Mouse (Mus musculus): ENCODE measurements around the gene Smim6. TPM values are rescaled to one million over a fixed set of nuclear protein-coding genes. Genes with fewer than 3 reads are reported as not detected.

The Smim6 gene
- polyA plus RNA-seq, 1 experiment from 2014 or later: 1.1 TPM

GRCm38 (mm10) chr11:115888020-115888419 lies 23.8 kb upstream of the Smim6 start:
- H3K9me3 ChIP-seq: no peaks in the 10 kb centered on the region
- no peak overlapping the region for H3K4me2 ChIP-seq
- H3K4me1 ChIP-seq: no peaks in the 10 kb centered on the region
- no peak overlapping the region for H3K27ac ChIP-seq
- no peak overlapping the region for H3K4me3 ChIP-seq (replicated peaks)
- no peak for ATAC-seq (ENCODE audit: low FRiP score)
- H3K9ac ChIP-seq: no peak overlapping the region
- WGBS: 89% methylated on average over 5 of the region's 5 CpGs
- H3K27me3 ChIP-seq: peaks cover 11% of the 10 kb centered on the region
- peaks cover 12% of the 10 kb centered on the region for H3K36me3 ChIP-seq (replicated peaks)

DNA sequence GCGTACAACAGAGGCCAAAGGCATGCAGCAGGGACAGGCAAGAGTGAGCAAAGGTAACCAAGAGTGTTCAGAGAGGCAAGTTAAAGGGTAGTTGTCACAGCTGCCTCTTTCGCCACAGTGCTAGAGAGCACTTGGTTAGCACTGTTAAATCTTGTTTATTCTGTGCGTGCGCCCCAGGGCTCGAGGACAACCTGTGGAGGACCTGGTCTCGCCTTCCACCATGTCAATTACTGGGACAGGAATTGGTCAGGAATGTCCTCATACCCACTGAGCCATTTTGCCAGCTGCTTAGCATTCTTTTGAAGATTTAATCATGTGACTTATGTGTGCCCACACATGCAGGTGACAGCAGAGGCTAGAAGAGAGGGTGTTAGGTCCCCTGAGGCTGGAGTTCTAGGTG lies 22.7 kb upstream of the Smim6 start:
- H3K4me1 ChIP-seq: no peaks in the 10 kb centered on the region
- WGBS: 81% methylated on average over 6 of the region's 6 CpGs
- H3K36me3 ChIP-seq (replicated peaks): peaks cover 23% of the 10 kb centered on the region

GRCm38 (mm10) chr11:115892213-115892612 lies 19.6 kb upstream of the Smim6 start:
- peaks cover 49% of the 10 kb centered on the region for H3K36me3 ChIP-seq (replicated peaks)
- H3K4me3 ChIP-seq (replicated peaks): no peak overlapping the region
- WGBS: 64% methylated on average over 6 of the region's 6 CpGs
- no peaks in the 10 kb centered on the region for H3K4me1 ChIP-seq
- no peaks in the 10 kb centered on the region for H3K27me3 ChIP-seq
- no peak for ATAC-seq (ENCODE audit: low FRiP score)
- no peak overlapping the region for H3K27ac ChIP-seq
- H3K9me3 ChIP-seq: no peaks in the 10 kb centered on the region
- H3K9ac ChIP-seq: no peak overlapping the region
- H3K4me2 ChIP-seq: no peak overlapping the region

More for the DNA sequence above, 22.7 kb upstream of the Smim6 start:
- ATAC-seq (ENCODE audit: low FRiP score): no peak
- Histone ChIP-seq H3K9ac (no peak overlapping the region), H3K4me3 (replicated peaks) (no peak overlapping the region), H3K27me3 (peaks cover 2% of the 10 kb centered on the region), H3K9me3 (no peaks in the 10 kb centered on the region), H3K4me2 (no peak overlapping the region), H3K27ac (no peak overlapping the region)

GRCm38 (mm10) chr11:115893071-115893470 lies 18.7 kb upstream of the Smim6 start:
- Histone ChIP-seq H3K36me3 (replicated peaks) (peaks cover 49% of the 10 kb centered on the region), H3K4me2 (no peak overlapping the region), H3K9me3 (no peaks in the 10 kb centered on the region), H3K4me3 (replicated peaks) (no peak overlapping the region), H3K27me3 (no peaks in the 10 kb centered on the region), H3K27ac (no peak overlapping the region), H3K9ac (no peak overlapping the region), H3K4me1 (no peaks in the 10 kb centered on the region)
- 90% methylated on average over 9 of the region's 9 CpGs for WGBS
- ATAC-seq (ENCODE audit: low FRiP score): no peak

GRCm38 (mm10) chr11:115894755-115895520 lies 16.9 kb upstream of the Smim6 start:
- peaks cover 5% of the 10 kb centered on the region for H3K4me1 ChIP-seq
- peaks cover 49% of the 10 kb centered on the region for H3K36me3 ChIP-seq (replicated peaks)
- 77% methylated on average over 14 of the region's 14 CpGs for WGBS
- no peak overlapping the region for H3K4me3 ChIP-seq (replicated peaks)
- no peak overlapping the region for H3K9ac ChIP-seq
- H3K27ac ChIP-seq: no peak overlapping the region
- no peak for ATAC-seq (ENCODE audit: low FRiP score)
- no peak overlapping the region for H3K4me2 ChIP-seq
- H3K27me3 ChIP-seq: no peaks in the 10 kb centered on the region
- no peaks in the 10 kb centered on the region for H3K9me3 ChIP-seq

GRCm38 (mm10) chr11:115898446-115898845 lies 13.4 kb upstream of the Smim6 start:
- Histone ChIP-seq H3K4me3 (replicated peaks) (no peak overlapping the region), H3K27ac (no peak overlapping the region), H3K9ac (no peak overlapping the region), H3K27me3 (no peaks in the 10 kb centered on the region), H3K9me3 (no peaks in the 10 kb centered on the region), H3K4me1 (peaks cover 13% of the 10 kb centered on the region), H3K4me2 (no peak overlapping the region), H3K36me3 (replicated peaks) (peaks cover 33% of the 10 kb centered on the region)
- WGBS: 96% methylated on average over 7 of the region's 7 CpGs
- no peak for ATAC-seq (ENCODE audit: low FRiP score)

- no peak overlapping the region for H3K4me3 ChIP-seq (replicated peaks)
- peaks cover 13% of the 10 kb centered on the region for H3K4me1 ChIP-seq
- H3K36me3 ChIP-seq (replicated peaks): peaks cover 29% of the 10 kb centered on the region
- 29% methylated on average over 4 of the region's 4 CpGs for WGBS
- H3K4me2 ChIP-seq: no peak overlapping the region
- no peak overlapping the region for H3K27ac ChIP-seq
- ATAC-seq (ENCODE audit: low FRiP score): no peak
- no peaks in the 10 kb centered on the region for H3K9me3 ChIP-seq
- no peak overlapping the region for H3K9ac ChIP-seq
- H3K27me3 ChIP-seq: no peaks in the 10 kb centered on the region
These were observed 12.9 kb upstream of the Smim6 start for GRCm38 (mm10) chr11:115898886-115899285.

GRCm38 (mm10) chr11:115899486-115900266 lies 12.1 kb upstream of the Smim6 start, which contains the start of gene Smim5:
Smim5 (plus strand) TSS chr11:115899966.
- H3K27me3 ChIP-seq: no peaks in the 10 kb centered on the region
- no peak within 1 kb of the TSS for H3K4me3 ChIP-seq (replicated peaks)
- no peak within 1 kb of the TSS for H3K4me2 ChIP-seq
- peaks cover 23% of the 10 kb centered on the region for H3K36me3 ChIP-seq (replicated peaks)
- peaks cover 13% of the 10 kb centered on the region for H3K4me1 ChIP-seq
- H3K9ac ChIP-seq: 0 out of 2 replicates have a peak within 1 kb of the TSS, but pooled peaks have one; percentile 25
- no peak for ATAC-seq (ENCODE audit: low FRiP score)
- WGBS: 31% methylated on average over 16 of the region's 16 CpGs
- H3K9me3 ChIP-seq: no peaks in the 10 kb centered on the region
- H3K27ac ChIP-seq: 0 out of 2 replicates have a peak within 1 kb of the TSS, but pooled peaks have one; percentile 9

DNA sequence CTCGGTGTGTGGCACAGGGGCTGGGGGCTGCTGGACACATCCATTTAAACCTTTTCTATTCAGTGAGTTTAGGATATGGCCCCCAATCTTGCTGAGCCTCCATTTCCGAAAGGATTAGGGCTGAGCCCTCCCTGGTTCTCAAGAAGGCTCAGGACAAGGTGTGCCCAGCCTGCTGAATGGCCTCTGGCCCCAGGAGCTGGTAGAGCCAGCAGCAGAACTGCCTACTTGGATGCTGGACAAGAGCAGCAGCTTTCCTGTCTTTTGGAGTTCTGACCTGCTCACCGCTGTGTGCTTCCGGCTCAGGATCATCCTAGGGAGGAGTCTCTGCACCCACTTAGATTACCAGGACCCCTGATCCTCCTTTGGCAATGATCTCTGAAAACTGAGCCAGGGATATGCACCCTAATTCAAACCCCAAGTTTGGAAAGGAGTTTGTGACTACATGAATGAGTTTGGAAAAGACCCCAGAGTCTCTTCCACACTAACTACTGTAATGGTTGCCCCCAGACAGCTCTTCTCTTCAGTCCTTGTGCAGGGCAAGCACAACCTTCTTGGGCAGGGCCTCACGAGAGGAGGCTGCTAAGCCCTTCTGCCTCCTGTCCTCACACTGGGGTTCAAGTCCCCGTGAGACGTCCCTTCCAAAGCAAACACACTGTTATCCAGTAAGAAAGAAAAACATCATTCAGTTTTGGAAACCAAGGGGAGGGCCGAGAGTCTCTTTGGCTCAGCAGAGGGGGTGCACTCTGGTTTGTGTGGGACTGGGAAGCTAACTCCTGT lies 11.1 kb upstream of the Smim6 start:
- no peak overlapping the region for H3K4me3 ChIP-seq (replicated peaks)
- WGBS: 77% methylated on average over 8 of the region's 8 CpGs
- ATAC-seq (ENCODE audit: low FRiP score): no peak
- 0 out of 2 replicates have a peak overlapping the region, but pooled peaks have one; percentile 25 for H3K9ac ChIP-seq
- H3K36me3 ChIP-seq (replicated peaks): peaks cover 16% of the 10 kb centered on the region
- no peaks in the 10 kb centered on the region for H3K27me3 ChIP-seq
- H3K27ac ChIP-seq: 0 out of 2 replicates have a peak overlapping the region, but pooled peaks have one; percentile 9
- H3K4me1 ChIP-seq: peaks cover 13% of the 10 kb centered on the region
- no peak overlapping the region for H3K4me2 ChIP-seq
- H3K9me3 ChIP-seq: no peaks in the 10 kb centered on the region

GRCm38 (mm10) chr11:115901338-115902161 lies 10.3 kb upstream of the Smim6 start:
- H3K36me3 ChIP-seq (replicated peaks): peaks cover 9% of the 10 kb centered on the region
- H3K4me3 ChIP-seq (replicated peaks): no peak overlapping the region
- peaks cover 13% of the 10 kb centered on the region for H3K4me1 ChIP-seq
- no peaks in the 10 kb centered on the region for H3K9me3 ChIP-seq
- H3K4me2 ChIP-seq: no peak overlapping the region
- no peak for ATAC-seq (ENCODE audit: low FRiP score)
- no peak overlapping the region for H3K9ac ChIP-seq
- H3K27ac ChIP-seq: no peak overlapping the region
- no peaks in the 10 kb centered on the region for H3K27me3 ChIP-seq
- 89% methylated on average over 9 of the region's 9 CpGs for WGBS

DNA sequence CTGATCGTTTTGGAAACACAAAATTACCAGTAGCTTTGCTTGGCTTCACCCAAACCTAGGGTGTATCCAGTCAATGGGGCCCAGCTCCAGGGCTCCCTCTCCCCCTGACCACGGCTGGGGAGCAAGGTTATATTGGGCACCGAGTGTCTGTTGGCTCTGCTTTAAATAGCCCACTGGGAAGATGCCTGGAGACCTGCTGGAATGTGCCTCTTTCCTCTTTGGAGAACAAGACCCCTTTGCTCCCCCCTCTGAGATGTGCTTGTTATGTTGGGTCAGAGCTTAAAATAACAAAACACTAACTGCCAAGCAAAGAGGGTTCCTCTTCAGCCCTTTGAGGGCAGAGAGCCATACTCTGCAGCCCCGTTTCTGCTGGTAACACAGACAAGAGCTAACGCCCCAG lies 9.6 kb upstream of the Smim6 start:
- peaks cover 4% of the 10 kb centered on the region; the same call in 1 of the 2 replicates for H3K36me3 ChIP-seq (replicated peaks)
- H3K27ac ChIP-seq: no peak overlapping the region
- no peak overlapping the region for H3K4me2 ChIP-seq
- no peak overlapping the region for H3K9ac ChIP-seq
- 91% methylated on average over 5 of the region's 5 CpGs for WGBS
- H3K4me3 ChIP-seq (replicated peaks): no peak overlapping the region
- H3K9me3 ChIP-seq: no peaks in the 10 kb centered on the region
- H3K27me3 ChIP-seq: no peaks in the 10 kb centered on the region
- H3K4me1 ChIP-seq: peaks cover 13% of the 10 kb centered on the region
- no peak for ATAC-seq (ENCODE audit: low FRiP score)
